Mouse (Mus musculus) embryonic facial prominence, embryonic 14.5 days (tissue): ENCODE data around the gene Mcoln1. TPM values are rescaled to one million over a fixed set of nuclear protein-coding genes. Genes with fewer than 3 reads are reported as not detected.

Experiments used
- ATAC-seq: fragments of 200-750 bp; cut with Nextera tagmentation; 2 replicates; pipeline ENCODE4 v1.8.0; 2017; ENCODE audit warnings: low read depth, moderate number of reproducible peaks, moderate TSS enrichment
- DNase-seq: peaks from one replicate; pipeline ENCODE4 v3.0.0-alpha.2; 2015; ENCODE audit warnings: low spot score
- H3K27ac ChIP-seq: fragments of 300-500 bp; sonication (generic); replicated peaks from 2 replicates; pipeline ENCODE4 v1.5.1; 2014; ENCODE audit warnings: low read depth, mild to moderate bottlenecking, low read length, moderate library complexity
- H3K27me3 ChIP-seq: fragments of 300-500 bp; sonication (generic); replicated peaks from 2 replicates; pipeline ENCODE4 v1.6.1; 2014; ENCODE audit warnings: low read length; ENCODE audit not compliant: control insufficient read depth, insufficient read depth
- H3K36me3 ChIP-seq: fragments of 300-500 bp; sonication (generic); 2 replicates; pipeline ENCODE4 v1.6.1; 2014; ENCODE audit warnings: low read length, mixed read lengths; ENCODE audit not compliant: control insufficient read depth, insufficient read depth
- H3K4me1 ChIP-seq: fragments of 300-500 bp; sonication (generic); 2 replicates; pipeline ENCODE4 v1.6.1; 2014; ENCODE audit warnings: antibody characterized with exemption, low read length; ENCODE audit not compliant: control insufficient read depth, insufficient read depth
- H3K4me2 ChIP-seq: fragments of 300-500 bp; sonication (generic); 2 replicates; pipeline ENCODE4 v1.6.1; 2014; ENCODE audit warnings: low read depth, mild to moderate bottlenecking, low read length, moderate library complexity, mixed read lengths
- H3K4me3 ChIP-seq: fragments of 300-500 bp; sonication (generic); 2 replicates; pipeline ENCODE4 v1.5.1; 2014; ENCODE audit warnings: low read depth, mild to moderate bottlenecking, low read length
- H3K9ac ChIP-seq: fragments of 300-500 bp; sonication (generic); 2 replicates; pipeline ENCODE4 v1.6.1; 2014; ENCODE audit warnings: low read depth, mild to moderate bottlenecking, low read length, moderate library complexity, mixed read lengths
- H3K9me3 ChIP-seq: fragments of 300-500 bp; sonication (generic); 2 replicates; pipeline ENCODE4 v1.6.1; 2016; ENCODE audit warnings: low read length; ENCODE audit not compliant: control insufficient read depth
- WGBS: fragments of 180-500 bp; shearing (Covaris S2); extraction: QIAGEN DNeasy Blood & Tissue Kit; methylation state at CpG from one replicate; pipeline ENCODE4 v1.1.7; 2014; 5-methylcytosine and 5-hydroxymethylcytosine counted together
- polyA plus RNA-seq: library from polyadenylated mRNA; unstranded; fragments of >200 nt; fragmentation: Nextera tagmentation; extraction: Ambion mirVana; gene quantifications from 2 replicates; pipeline ENCODE4 v1.2.1, GENCODE M21; 2014

Gene Mcoln1
- 36.5 and 40.1 TPM in 2 replicates for polyA plus RNA-seq

- H3K36me3 ChIP-seq = peaks cover 26% of the 10 kb centered on the region
- DNase-seq = peak; percentile 99
- H3K27me3 ChIP-seq = no peaks in the 10 kb centered on the region
- H3K4me3 ChIP-seq = peak within 1 kb of the TSS; percentile 76
- H3K9me3 ChIP-seq = peaks cover 7% of the 10 kb centered on the region; the same call in 1 of the 2 replicates
- under 1% methylated on average over 45 of the region's 70 CpGs for WGBS
- H3K4me2 ChIP-seq = peak within 1 kb of the TSS; percentile 78
- H3K9ac ChIP-seq = peak within 1 kb of the TSS; percentile 82
- peak within 1 kb of the TSS; percentile 94 for H3K27ac ChIP-seq
- H3K4me1 ChIP-seq = peaks cover 13% of the 10 kb centered on the region
- ATAC-seq = peak; percentile 89
These were observed at the start of gene Mcoln1 for GRCm38 (mm10) chr8:3500235-3501090. Mcoln1 (plus strand) TSS chr8:3500457.

- no peak overlapping the region for H3K4me3 ChIP-seq
- WGBS = 32% methylated on average over 5 of the region's 5 CpGs
- no peaks in the 10 kb centered on the region for H3K27me3 ChIP-seq
- H3K9me3 ChIP-seq = no peaks in the 10 kb centered on the region
- no peak for ATAC-seq
- DNase-seq = peak; percentile 54
- H3K36me3 ChIP-seq = peaks cover 85% of the 10 kb centered on the region
- no peaks in the 10 kb centered on the region for H3K4me1 ChIP-seq
- no peak overlapping the region for H3K4me2 ChIP-seq
- H3K27ac ChIP-seq = no peak overlapping the region
- no peak overlapping the region for H3K9ac ChIP-seq
These were observed 49.6 kb upstream of the Mcoln1 start for GRCm38 (mm10) chr8:3450670-3451069.

DNA sequence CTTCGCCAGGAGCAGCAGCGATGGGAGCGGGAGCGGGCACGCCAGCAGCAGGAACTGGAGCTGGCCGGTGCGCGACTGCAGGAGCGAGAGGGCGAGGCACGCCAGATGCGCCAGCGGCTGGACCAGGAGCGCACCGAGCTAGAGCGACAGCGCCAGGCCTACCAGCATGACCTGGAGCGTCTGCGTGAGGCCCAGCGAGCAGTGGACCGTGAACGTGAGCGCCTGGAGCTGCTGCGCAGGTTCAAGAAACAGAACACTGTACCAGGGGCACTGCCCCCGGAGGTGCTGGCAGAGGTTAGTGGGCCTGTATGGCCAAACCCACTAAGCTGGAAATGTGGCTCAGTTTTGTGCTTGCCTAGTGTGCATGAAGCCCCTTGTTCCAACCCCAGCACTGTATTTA is 48.3 kb upstream of the Mcoln1 start:
- Histone ChIP-seq H3K9me3 (no peaks in the 10 kb centered on the region), H3K27ac (no peak overlapping the region), H3K27me3 (no peaks in the 10 kb centered on the region), H3K36me3 (peaks cover 91% of the 10 kb centered on the region), H3K4me1 (no peaks in the 10 kb centered on the region), H3K4me2 (no peak overlapping the region), H3K9ac (no peak overlapping the region), H3K4me3 (no peak overlapping the region)
- ATAC-seq (no peak), DNase-seq (no peak)
- 96% methylated on average over 25 of the region's 25 CpGs for WGBS

DNA sequence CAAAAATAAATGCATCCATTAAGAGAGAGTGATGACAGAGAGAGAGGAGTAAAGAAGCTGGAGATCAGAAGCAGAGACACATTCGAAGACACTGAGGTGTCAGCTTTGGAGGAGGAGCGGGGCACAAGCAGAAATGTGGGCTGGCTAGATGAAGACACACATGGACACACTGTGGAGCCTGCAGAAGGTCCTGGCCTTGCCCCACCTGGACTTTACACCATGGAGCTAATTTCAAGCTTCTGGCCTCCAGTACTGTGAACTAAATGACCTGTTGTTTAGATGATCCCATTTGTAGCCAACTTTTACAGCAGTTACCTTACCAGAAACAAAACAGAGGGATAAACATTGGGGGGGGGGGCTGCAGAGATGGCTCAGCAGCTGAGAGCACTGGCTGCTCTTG is 37.0 kb upstream of the Mcoln1 start:
- Histone ChIP-seq H3K4me2 (no peak overlapping the region), H3K4me3 (no peak overlapping the region), H3K36me3 (peaks cover 10% of the 10 kb centered on the region), H3K4me1 (peaks cover 7% of the 10 kb centered on the region; the same call in 1 of the 2 replicates), H3K27me3 (no peaks in the 10 kb centered on the region), H3K9me3 (no peaks in the 10 kb centered on the region), H3K9ac (no peak overlapping the region), H3K27ac (no peak overlapping the region)
- no peak for DNase-seq
- 85% methylated on average over 2 of the region's 2 CpGs for WGBS
- no peak for ATAC-seq

GRCm38 (mm10) chr8:3464309-3464708 is 35.9 kb upstream of the Mcoln1 start:
- Histone ChIP-seq H3K4me2 (no peak overlapping the region), H3K27me3 (no peaks in the 10 kb centered on the region), H3K27ac (no peak overlapping the region), H3K9ac (no peak overlapping the region), H3K4me3 (no peak overlapping the region), H3K4me1 (peaks cover 7% of the 10 kb centered on the region; the same call in 1 of the 2 replicates), H3K36me3 (no peaks in the 10 kb centered on the region; the same call in 1 of the 2 replicates), H3K9me3 (no peaks in the 10 kb centered on the region)
- 33% methylated on average over 5 of the region's 5 CpGs for WGBS
- ATAC-seq = peak; percentile 54
- DNase-seq = peak; percentile 81

GRCm38 (mm10) chr8:3467006-3467885 is 33.0 kb upstream of the Mcoln1 start, which contains the start of gene Pex11g:
Pex11g (minus strand) TSS chr8:3467680.
- no peaks in the 10 kb centered on the region for H3K27me3 ChIP-seq
- DNase-seq = peak; percentile 98
- 8% methylated on average over 32 of the region's 32 CpGs for WGBS
- H3K27ac ChIP-seq = peak within 1 kb of the TSS; percentile 68
- peak; percentile 92 for ATAC-seq
- H3K4me2 ChIP-seq = peak within 1 kb of the TSS; percentile 72
- peak within 1 kb of the TSS; percentile 49 for H3K4me3 ChIP-seq
- peak within 1 kb of the TSS; percentile 69 for H3K9ac ChIP-seq
- H3K9me3 ChIP-seq = no peaks in the 10 kb centered on the region
- peaks cover 7% of the 10 kb centered on the region; the same call in 1 of the 2 replicates for H3K4me1 ChIP-seq
- H3K36me3 ChIP-seq = no peaks in the 10 kb centered on the region; the same call in 1 of the 2 replicates

- H3K9ac ChIP-seq = peak overlapping the region; percentile 69
- H3K4me3 ChIP-seq = peak overlapping the region; percentile 49
- no peaks in the 10 kb centered on the region; the same call in 1 of the 2 replicates for H3K36me3 ChIP-seq
- DNase-seq = no peak
- 77% methylated on average over 6 of the region's 9 CpGs for WGBS
- H3K27me3 ChIP-seq = no peaks in the 10 kb centered on the region
- peaks cover 7% of the 10 kb centered on the region; the same call in 1 of the 2 replicates for H3K4me1 ChIP-seq
- H3K9me3 ChIP-seq = no peaks in the 10 kb centered on the region
- H3K4me2 ChIP-seq = peak overlapping the region; percentile 72
- peak overlapping the region; percentile 68 for H3K27ac ChIP-seq
- no peak; the same call in 1 of the 2 replicates for ATAC-seq
These were observed 32.2 kb upstream of the Mcoln1 start for GRCm38 (mm10) chr8:3467886-3468545.

DNA sequence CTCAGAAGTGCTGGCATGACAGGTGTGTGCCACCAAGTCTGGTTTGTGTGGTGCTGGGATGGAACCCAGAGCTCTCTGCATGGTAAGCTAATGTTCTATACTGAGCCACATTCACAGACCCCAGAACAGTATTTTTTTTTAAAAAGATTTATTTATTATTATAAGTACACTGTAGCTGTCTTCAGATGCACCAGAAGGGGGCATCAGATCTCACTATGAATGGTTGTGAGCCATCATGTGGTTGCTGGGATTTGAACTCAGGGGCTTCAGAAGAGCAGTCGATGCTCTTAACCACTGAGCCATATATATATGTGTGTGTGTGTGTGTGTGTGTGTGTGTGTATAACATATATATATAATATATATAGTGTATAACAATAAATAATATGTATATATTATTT is 31.4 kb upstream of the Mcoln1 start:
- H3K9ac ChIP-seq = no peak overlapping the region
- DNase-seq (no peak), ATAC-seq (no peak)

More for the DNA sequence above, 31.4 kb upstream of the Mcoln1 start:
- WGBS = 97% methylated on average over 1 of the region's 1 CpGs
- no peak overlapping the region for H3K4me3 ChIP-seq
- H3K27me3 ChIP-seq = no peaks in the 10 kb centered on the region
- peaks cover 7% of the 10 kb centered on the region; the same call in 1 of the 2 replicates for H3K4me1 ChIP-seq
- no peaks in the 10 kb centered on the region for H3K36me3 ChIP-seq
- no peaks in the 10 kb centered on the region for H3K9me3 ChIP-seq
- H3K4me2 ChIP-seq = no peak overlapping the region
- no peak overlapping the region for H3K27ac ChIP-seq
